Mouse (Mus musculus) embryonic fibroblast, embryonic 13.5 days (primary cell): ENCODE data around the gene Zkscan4.

Source experiments
- CTCF ChIP-seq: IDR thresholded peaks from 2 replicates; pipeline ENCODE4 v1.5.1; 2011; ENCODE audit warnings: mild to moderate bottlenecking, control low read depth, low read length, moderate library complexity, borderline replicate concordance; ENCODE audit not compliant: insufficient read depth
- POLR2A ChIP-seq: IDR thresholded peaks from 2 replicates; pipeline ENCODE4 v1.6.1; 2011; ENCODE audit warnings: low read depth, mild to moderate bottlenecking, control low read depth, low read length, moderate library complexity

DNA sequence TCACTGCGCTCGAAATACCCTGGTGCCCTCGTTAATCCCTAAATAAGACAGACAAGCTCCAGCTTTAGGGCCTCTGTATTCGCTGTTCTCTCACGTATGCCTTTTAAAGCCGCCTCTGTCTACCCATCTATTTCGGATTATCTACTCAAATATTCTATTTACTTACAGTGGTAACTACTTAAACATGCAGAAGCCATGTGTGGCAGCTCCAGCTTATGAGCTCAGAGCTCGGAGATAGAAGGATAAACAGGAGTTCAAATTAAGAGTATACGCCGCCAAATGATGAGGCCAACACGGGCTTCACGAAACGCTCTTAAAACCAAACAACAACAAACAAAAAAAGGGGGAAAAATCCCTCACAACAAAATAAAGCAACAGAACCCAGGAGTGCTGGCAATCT, 25.7 kb upstream of the Zkscan4 start:
- TF ChIP-seq POLR2A (no peak), CTCF (no peak)
